Mouse (Mus musculus) T-cell, adult 2 months (primary cell): Measurements from ENCODE around the gene Prss38.
"Not testable (repeated sequence)": the region's sequence is repeated elsewhere in the genome, so short reads cannot be mapped to it uniquely, and the experiment has no call there.

Experiments used
- DNase-seq: peaks from one replicate; pipeline ENCODE4 v3.0.0; 2022; ENCODE audit warnings: low spot score

Gene Prss38

DNA sequence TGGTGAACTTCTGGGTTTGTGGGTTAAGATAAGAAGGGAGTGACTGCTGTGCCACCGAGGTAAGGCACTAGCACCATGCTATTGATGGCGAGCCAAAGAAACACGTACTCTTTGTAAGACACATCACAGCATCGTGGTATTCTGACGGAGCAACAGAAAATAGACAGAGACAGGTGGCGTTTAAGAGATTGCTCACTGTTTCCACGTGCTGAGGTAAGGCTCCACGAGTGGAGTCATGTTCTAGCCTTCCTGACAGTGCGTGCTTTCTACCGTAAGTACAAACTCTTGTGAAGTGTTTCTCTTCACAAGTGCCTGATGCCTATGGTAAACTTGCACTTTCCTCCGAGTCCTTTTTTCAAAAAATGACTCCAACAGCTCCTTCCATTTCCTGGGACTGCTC is 5.6 kb downstream of the Prss38 start:
- DNase-seq: no peak

DNA sequence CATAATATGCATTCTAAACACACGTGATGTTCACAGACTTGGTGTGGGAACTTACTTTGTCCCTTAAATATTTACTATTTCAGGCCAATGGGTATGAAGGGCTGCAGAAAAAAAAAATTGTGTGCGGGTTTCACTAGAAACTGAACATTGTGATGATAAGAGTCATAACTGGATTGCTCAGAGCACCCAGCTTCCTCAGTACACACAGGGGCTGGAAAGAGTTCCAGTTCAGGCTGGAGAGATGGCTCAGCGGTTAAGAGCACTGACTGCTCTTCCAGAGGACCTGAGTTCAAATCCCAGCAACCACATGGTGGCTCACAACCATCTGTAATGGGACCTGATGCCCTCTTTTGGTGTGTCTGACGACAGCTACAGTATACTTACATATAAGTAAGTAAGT is 7.5 kb downstream of the Prss38 start:
- not testable (repeated sequence) for DNase-seq

- no peak for DNase-seq
Measured at GRCm38 (mm10) chr11:59366633-59367032, 8.8 kb downstream of the Prss38 start.

- no peak for DNase-seq
Measured at GRCm38 (mm10) chr11:59366031-59366430, 9.4 kb downstream of the Prss38 start.

DNA sequence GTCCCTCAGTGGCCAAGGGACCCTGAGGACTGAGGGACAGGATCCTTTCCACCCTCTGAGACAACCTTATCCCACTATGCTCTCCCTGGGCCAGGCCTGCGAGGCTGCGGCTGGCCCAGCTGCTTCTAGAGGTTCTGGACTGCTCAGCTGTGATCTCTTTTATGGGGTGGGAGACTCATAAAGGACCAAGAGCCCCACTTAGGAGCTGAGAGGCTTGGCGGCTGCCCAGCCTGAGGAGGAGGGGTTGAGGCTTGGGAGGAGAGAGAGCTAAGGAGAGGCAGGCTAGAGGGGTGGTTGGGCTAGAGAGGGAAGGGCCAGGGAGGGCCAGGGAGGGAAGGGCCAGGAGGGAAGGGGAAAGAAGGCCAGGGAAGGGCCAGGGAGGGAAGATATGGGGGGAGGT is 11.0 kb downstream of the Prss38 start:
- DNase-seq: no peak

GRCm38 (mm10) chr11:59364007-59364406 is 11.4 kb downstream of the Prss38 start:
- DNase-seq: no peak

DNA sequence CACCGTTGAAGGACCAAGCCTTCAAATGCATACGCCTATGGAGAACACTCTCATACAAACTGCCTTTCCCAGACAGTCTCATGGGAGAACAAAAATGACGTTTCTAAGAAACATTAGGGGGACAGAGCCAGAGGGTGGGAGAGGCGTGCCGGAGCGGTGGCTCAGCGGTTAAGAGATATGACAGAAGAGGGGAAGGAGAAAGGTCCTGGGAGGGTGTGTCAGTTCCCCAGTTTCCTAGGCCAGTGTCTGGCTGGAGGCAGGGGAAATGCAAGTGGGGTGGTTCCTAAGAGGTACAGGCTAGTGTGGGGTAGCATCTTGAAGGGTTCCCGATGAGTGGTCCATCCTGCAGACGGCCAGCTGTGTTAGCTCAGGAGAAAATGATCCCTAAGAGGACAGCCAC is 14.2 kb downstream of the Prss38 start:
- DNase-seq: no peak

GRCm38 (mm10) chr11:59356874-59357289 is 18.6 kb downstream of the Prss38 start:
- no peak for DNase-seq

GRCm38 (mm10) chr11:59354793-59355192 is 20.7 kb downstream of the Prss38 start:
- no peak for DNase-seq

DNA sequence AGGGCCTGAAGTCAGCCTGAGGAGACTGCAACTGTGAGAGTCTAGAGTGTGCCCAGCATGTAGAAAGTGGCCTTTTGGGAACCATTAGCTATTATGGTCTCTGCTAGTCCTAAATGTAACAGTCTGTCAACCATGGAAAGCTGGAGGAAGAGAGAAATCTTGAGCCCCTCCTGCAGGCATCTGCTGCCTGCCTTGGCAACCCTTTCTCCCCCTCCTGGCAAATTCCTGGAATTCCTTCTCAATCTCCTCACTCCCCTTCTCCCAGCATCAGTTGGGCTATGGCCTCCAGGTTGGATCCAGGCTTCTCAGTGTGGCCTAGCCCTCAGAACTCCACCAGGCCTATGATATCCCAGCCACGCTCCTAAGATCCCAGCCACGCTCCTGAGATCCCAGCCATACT is 25.1 kb downstream of the Prss38 start:
- DNase-seq: no peak

- DNase-seq: no peak
Measured at GRCm38 (mm10) chr11:59346166-59346910, 29.1 kb downstream of the Prss38 start.

DNA sequence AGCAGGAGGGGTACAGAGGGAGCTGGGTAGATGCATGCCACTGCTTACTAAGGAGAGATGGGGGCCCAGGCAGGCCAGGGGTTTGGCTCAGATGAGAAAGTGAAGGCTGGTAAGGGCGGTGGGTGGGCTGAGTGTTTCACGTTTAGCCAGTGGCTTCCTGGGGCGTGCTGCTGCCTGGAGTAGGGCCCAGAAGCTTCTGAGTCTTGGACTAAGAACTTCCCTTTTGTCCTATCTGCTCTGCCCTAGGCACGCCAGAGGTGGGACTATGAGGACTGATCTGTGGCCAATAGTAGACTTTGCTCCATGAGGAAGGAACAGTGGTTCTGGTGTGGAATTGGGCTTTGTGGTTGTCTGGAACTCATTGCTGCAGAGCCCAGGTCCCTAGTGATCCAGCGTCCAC is 32.5 kb downstream of the Prss38 start:
- no peak for DNase-seq

- no peak for DNase-seq
Measured at GRCm38 (mm10) chr11:59338736-59339120, 36.7 kb downstream of the Prss38 start.

- no peak for DNase-seq
Measured at GRCm38 (mm10) chr11:59337955-59338735, 37.3 kb downstream of the Prss38 start.

- no peak for DNase-seq
Measured at GRCm38 (mm10) chr11:59336381-59336780, 39.1 kb downstream of the Prss38 start.

- no peak for DNase-seq
Measured at GRCm38 (mm10) chr11:59335942-59336341, 39.5 kb downstream of the Prss38 start.

GRCm38 (mm10) chr11:59335150-59335549 is 40.3 kb downstream of the Prss38 start:
- DNase-seq: no peak

DNA sequence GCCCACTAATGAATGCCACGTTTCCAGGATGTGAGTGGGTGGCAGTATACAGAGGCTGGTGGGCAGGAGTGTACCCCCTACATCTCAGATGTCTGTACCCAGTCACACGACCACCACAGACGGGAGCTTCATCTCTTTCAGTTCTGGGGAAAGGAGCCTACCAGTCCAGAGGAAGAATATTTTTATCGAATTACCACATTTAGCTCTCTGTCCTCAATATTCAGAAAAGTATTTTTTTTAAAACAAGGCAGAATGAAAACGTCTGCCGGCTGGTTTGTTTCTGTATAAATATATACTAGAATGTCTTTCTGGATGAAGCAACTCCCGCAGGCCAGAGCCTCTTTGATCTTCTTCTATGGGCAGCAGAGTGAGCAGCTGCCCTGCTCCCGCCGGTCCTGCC is 42.5 kb downstream of the Prss38 start:
- DNase-seq: no peak

DNA sequence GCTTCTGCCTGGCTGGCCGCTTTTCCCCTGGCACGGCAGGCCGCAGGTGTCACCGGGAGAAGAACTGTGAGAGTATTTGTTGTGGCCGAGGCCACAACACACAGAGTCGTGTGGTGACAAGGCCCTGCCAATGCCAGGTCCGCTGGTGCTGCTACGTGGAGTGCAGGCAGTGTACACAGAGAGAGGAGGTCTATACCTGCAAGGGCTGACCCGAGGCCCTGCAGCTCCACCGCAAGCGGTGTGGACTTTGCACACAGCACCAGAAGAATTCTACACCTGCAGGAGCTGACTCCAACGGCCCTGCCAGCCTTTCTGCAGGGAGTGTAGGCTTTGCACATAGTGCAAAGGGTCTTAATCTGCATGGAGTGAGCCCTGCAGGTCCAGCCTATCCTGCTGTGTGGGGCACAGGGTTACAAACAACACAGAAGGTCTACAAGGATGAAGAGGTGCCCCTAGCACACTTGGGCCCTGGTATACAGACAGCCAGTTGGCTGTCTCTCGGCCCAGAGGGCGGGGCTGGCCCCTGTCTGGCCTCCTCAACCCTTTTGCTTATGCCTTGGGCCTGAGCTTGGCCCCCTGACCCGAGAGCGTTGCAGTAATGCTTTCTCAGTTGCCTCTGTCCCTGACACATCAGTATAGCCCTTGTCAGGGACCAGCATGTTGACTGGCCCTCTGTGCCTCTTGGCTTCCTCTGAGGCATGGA is 44.1 kb downstream of the Prss38 start:
- DNase-seq: no peak

DNA sequence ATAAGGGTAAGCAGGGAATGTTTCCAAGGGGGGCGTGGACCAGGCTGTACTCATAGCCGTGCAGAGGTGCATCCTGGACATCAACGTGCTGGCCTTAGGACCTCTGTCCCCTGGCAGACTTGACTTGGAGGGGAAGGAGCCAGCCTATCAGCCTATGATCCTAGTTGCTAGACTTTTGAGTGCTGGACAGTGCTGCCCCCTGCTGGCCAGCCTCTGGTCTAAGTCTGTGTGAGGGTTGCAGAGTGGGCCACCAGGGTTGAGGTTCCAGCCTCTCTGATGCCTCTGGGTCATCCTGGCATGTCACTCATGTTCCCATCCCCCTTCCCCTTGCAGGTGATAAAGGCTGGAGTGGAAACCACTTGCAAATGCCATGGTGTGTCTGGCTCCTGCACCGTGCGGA is 44.9 kb downstream of the Prss38 start:
- DNase-seq: peak; percentile 23

GRCm38 (mm10) chr11:59329616-59330015 is 45.8 kb downstream of the Prss38 start:
- DNase-seq: no peak

DNA sequence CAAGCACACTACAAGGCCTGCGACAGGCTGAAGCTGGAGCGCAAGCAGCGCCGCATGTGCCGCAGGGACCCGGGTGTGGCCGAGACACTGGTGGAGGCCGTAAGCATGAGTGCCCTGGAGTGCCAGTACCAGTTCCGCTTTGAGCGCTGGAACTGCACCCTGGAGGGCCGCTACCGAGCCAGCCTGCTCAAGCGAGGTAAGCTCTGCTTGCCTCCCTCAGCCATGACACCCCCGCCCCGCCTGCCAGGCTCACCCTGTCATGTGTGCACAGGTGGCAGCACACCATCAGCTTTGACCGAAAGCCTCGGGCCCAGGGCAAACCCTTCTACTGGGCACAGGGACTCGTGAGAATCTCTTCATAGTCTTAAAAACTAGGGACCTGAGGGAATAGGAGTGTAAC is 47.8 kb downstream of the Prss38 start:
- no peak for DNase-seq

- DNase-seq: no peak
Measured at GRCm38 (mm10) chr11:59324777-59325176, 50.7 kb downstream of the Prss38 start.
